Mouse (Mus musculus) 3T3-L1 (cell line): ENCODE measurements at regions not wholly inside any gene's neighbourhood (a gene's known extent, or its start where the extent isn't known, plus 50 kb on each side); places are given as distances from the start of the nearest gene placed in this dataset.

ENCODE experiments used
- DNase-seq: peaks from one replicate; pipeline ENCODE4 v3.0.0-alpha.2; 2015; ENCODE audit warnings: low read depth, low spot score

DNA sequence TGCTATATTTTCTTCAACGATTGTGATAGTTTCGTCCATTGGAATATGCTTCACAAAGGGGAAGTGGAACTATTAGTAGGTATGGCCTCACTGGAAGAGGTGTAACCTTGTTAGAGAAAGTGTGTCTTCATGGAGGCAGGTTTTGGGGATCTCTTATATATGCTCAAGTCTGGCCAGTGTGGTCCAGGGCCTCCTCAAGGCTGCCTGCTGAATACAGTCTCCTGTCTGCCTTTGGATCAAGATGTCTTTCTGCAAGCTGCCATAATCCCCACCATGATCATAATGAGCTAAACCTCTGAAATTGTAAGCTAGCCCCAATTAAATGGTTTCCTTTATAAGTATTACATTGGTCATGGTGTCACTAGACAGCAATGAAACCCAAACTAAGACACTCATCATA, 384.3 kb downstream of the Btbd3 start:
- DNase-seq: no peak

DNA sequence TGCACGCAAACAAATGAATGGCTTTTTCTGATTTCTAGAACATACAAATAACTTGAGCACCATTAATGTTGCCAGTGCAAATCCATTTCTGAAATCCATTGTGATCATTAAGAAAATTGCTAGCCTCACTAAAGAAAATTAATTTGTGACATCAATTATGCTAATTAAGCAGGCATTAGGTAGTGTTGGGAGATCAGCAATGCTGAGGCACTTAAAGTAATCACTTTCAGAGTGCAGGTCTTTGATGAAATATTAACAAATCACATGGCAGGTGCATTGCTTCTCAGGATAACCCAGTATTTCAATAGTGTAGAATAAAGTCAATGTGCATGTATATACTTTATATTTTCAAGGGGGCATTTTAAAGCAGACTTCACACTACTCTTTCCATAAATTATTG, 385.0 kb downstream of the Btbd3 start:
- DNase-seq: no peak

DNA sequence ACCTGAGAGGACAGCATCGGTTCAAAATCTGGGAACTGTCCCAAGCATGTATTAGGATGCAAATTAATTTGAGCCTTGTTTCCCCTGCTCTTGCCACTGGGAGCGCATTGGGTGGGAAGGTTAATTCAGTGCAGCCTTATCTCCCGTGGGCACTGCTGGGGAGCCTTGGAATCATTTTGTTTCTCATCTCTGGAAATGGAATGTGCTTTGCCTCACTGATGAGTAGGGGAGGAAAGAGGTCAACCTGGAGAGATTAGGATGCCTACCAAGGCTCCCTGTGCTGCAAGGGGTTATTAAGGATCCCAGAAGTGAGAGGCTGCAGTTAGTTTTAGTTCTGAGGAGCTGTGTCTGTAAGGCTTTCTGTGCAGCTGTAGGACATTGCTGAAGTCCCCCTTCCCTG, 392.3 kb downstream of the Btbd3 start:
- DNase-seq: no peak

DNA sequence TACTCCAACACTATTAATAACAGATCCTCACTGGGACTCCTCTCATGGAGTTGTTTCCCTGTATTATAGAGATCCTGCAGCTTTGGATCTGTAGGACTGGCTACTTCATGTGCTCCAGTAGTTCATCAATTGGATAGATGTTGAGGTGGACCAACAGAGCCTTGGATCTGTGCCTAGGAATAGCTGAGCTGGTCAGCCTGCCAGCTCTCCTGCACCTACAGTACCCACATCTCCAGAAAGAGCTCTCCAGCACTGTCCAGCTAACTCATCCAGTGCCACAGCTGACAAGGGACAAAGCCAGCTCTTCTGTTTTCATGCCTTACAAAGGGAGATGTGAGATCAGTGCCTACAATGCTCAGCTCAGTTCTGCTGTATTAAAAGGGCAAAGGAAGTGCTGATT, 403.0 kb downstream of the Btbd3 start:
- no peak for DNase-seq

DNA sequence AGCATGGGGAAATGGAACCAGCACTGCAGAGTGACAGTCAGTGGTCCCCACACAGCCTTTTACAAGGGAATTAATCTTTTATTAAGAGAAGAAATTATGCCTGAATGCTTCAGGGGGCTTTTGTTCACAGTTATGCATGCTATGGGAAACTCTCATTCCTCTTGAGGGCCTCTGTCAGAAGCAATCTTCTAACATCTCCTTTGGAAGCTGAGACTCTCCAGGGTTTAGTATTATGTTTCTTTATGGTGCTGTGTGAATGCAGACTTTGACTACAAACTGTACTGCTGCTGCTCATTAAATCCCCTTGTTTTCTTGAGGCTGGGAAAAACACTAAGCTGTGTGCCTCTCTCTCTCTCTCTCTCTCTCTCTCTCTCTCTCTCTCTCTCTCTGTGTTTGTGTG, 413.9 kb downstream of the Btbd3 start:
- DNase-seq: no peak

DNA sequence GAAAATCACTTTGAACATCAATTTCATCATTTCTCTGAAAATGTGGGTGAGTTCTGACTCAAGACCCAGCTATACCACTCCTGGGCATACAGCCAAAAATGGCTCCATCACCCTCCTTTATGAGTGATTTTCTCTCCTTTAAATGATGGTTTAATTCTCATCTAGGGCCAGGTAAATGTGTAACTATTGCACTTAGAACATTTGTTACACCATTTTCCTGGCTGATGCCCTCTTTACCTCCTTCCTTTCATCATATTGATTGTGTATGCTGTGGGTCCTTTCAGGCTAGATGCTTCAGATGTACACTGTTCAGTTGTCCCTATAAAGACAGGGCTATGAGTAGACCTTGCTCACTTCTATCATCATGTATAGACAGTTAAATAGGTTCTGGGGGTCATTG, 418.4 kb downstream of the Btbd3 start:
- no peak for DNase-seq

DNA sequence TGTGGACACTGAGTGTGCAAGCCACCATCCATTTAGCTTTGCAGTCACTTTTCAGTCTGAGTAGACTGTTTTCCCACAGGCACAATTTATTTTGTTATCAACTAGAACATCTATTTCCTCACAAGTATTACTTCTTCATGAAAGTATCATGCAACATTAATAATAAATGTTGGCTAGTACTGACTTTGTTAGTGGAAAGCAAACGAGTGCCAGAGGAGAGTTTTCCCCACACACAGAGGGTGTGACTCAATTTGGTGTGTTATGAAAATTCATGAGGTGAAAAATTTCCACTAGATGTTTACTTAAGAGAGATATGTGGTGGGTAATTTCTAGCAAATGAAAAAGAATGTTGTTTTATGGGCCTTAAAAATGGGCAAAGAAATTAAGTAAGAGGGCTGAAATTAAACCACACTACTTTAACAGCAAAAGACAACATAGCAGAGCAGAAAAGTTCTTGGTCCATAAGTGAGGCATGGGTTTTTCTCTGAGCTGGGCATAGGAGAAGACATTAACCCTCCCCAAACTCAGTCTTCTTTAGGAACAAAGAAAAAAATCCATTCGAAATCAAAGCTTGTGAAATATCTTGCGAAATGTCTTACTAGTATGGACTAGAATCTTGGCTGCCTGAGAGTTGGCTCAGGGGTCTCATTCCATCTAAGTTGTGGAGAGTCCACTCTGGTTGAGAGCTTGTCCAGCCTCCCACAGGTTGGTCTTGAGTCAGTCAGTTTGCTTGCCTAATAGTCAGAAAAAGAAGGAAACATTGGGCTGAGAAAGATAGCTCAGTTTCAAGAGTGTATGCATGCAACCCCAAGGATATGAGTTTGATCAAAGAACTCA, 419.1 kb downstream of the Btbd3 start:
- DNase-seq: no peak

DNA sequence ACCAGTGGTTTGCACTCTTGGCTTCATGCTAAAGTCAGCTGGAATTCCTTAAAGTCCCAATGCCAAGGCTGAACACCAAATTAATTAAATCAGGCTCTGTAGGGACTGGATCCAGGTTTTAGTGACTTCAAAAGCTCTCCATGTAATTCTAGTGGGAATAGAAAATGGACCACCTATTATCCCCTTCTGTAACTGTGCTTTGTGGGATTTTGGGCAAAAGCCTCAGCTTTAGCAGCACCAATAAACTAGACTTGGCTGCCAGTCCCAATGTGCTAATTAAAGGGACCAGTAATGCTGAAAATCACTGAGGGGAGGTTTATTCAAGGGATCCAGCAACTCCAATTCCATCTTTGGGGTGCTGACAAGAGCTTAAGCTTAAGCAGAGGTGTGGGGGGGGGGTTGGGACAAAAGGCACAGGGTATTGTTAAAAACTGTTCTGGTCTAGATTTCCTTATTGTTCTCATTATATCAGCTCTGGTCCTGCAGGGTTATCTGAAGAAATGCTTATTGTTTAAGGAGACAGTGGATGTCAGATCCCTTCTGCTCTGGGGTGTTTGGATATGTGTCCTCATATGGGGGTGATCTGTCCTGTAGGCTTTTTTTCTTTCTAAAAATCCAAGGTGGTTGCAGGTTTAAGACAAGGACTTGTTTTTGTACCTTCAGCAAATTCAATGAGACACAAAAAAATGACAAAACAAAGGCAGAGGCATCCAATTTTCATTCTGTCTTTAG, 431.9 kb downstream of the Btbd3 start:
- DNase-seq: no peak

DNA sequence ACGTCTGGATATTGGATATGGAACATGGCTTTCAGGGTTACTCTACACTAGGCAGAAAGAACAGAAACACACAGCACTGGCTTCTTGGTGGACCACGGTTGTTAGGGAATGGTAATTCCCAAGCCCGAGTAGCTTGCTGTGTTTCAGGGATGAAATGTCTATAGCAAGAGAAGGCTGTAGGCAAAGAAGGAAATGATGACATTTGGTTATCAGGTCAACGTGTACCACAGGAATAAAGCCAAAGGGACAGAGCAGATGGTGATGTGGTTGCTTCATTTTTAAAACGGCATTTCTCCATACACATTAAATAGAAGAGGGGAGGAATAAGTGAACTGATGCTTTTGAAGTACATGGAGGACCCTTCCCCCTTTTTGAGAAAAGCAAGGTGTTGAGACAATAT, 433.1 kb downstream of the Btbd3 start:
- no peak for DNase-seq

DNA sequence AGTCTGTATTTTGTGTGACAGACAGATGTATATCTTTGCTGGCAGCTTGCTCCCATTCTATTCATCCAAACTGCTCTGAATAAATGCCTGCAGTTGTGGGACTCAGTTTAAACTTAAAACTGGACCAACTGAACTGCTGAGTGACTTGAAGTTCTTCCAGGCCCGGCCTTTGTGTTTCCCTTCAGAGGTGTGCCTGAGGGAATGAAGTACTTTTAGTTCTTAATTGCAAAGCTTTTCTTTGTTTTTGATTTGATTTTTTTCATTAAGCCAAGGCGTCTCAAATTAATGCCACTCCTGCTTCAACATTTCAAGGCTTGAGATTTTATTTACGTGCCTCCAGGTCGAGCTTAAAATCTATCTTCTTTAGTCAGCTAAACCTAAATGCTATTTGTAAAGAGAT, 446.4 kb downstream of the Btbd3 start:
- no peak for DNase-seq

DNA sequence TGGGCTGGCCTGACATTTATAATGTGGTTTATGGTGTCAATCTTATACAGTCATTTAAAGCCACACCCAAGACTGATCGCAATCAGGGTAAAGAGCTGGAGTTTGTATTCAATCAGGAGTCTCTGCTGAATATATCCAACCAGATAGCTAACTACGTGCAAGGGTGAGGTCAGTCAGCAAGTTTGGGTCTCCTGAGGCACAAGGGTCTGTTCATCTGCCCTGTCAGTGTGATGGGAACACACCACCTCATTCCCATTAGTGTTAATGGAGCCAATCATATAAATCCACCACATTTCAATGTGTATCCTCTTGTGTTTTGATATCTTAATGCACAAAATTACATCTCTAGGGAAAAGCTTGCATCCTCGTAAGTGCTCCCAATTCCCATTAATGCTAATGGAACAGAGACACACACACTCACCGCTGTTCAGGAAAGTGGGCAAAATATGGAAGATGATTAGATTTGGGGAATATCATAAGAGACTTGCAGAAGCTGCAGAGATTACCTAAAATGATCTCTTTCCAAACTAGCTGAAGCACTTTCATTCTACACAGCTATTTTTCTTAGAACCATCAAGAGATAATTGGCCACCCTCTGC, 447.7 kb downstream of the Btbd3 start:
- DNase-seq: no peak

DNA sequence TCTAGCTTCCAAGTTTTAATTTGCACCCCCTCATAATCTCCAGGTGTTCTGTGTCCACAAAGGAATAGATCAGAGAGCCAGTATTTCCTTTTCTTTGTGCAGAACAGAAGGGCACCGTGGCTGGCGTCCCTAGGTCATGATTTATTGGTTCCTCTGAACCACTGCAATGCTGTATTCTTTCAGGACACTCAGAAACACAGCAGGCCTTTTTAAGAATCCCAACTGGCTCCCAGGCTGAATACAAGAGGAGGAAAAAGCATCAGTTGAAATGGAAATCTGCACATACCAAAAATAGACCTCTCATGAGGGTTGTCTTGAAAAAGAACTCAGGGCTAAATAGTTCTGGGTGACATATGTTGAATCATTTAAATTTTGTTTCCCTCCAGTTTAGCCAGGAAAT, 452.4 kb downstream of the Btbd3 start:
- no peak for DNase-seq

DNA sequence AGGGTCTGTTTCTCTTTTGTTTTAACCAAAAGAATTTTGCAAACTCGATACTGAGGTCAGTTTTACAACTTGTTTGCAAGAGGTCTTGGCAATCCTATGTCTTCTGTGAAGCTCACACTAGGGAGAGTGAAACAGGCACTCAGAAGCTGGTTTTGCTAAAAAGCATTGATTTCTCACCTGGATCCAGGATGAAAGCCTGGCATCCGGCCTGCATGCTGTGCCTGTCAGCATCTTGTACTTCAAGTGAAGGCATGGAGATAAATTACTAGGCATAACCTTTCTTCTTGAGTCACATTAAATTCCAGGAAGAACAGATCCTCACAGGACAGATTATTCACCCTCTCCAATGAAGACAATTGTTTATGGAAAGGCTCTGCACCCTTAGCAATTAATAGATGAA, 477.5 kb downstream of the Btbd3 start:
- no peak for DNase-seq

DNA sequence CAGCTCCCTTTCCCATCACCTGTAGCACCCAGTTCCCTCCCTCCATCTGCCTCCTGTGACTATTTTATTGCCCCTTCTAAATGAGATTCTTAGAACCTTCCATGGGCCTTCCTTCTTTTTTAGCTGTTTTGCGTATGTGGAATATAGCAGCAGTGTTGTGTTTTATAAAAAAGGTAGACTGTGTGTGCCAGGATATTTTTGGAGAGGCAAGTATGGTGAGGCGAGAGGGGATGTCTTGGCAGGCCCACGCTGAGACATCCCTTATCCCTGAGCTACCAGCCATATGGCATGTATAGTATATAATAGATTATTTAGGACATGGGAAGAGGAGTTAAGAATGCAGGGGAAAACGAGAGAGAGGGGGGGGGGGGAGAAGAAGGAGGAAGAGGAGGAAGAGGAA, 488.4 kb downstream of the Btbd3 start:
- no peak for DNase-seq

DNA sequence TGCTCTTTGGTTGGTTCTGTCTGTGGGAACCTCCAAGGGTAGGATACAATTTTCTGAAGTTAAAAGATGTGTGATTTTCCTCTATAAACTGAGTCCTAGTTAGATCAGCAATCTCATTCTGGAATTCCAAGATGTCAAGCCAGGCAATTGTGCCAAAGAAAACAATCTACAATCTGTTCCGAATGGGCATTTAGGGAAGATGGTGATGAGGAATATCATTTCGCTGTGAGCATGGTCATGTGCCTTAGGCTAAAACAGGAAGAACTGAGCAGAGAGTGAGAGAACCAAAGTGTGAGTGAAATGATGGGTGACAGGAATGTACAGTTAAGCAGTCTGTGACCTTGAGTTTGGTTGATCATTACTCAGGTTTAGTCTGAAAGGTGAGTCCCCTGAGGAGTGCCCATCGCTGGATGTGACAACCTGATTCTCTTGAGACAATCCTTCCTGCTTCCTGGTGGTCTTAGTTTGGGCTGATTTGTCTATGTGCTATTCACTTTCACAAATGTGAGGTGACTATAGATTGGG, 504.1 kb downstream of the Btbd3 start:
- no peak for DNase-seq

DNA sequence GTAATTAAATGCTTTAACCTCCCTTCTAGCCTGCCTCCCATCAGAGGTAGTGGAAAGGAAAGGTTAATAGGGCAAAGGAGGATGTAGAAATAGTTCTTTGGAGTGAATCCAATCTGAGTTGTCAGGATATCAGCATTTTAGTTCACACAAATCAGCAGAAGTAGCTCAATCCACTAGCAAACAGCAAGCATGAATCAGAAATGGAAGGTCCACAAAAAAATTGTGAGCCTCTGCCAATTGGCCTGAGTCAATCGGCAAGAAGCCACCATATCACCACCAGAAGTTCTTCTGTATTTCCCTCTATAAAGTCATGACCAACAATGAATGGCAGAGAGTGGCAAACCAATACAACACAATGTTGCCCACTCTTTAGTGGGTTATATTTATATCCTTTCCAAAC, 505.0 kb downstream of the Btbd3 start:
- DNase-seq: no peak

DNA sequence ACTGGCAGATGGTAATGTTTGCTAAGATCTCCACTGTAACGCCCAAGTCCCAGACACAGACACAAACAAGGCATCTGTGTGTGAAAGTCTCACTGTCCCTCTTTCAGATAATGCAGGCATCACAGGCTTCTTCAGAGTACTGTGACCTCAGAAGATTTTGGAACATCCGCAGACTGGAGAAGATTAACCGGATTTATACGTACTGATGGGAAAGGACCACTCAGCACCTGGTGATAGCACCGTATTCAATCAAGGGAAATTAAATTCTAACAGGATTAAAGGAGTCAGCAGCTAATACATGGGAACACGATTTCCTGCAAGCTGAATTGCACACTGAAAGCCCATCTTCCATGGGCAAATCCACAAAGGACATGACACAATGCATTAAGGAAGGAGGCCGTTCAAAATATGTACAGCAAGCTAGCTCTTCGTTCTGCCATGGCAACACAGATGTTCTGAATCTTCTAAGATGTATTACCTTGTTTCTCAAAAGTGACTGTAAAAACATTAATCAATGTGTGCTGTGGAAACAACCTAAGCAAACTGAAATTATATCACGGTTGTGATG, 510.0 kb downstream of the Btbd3 start:
- no peak for DNase-seq

DNA sequence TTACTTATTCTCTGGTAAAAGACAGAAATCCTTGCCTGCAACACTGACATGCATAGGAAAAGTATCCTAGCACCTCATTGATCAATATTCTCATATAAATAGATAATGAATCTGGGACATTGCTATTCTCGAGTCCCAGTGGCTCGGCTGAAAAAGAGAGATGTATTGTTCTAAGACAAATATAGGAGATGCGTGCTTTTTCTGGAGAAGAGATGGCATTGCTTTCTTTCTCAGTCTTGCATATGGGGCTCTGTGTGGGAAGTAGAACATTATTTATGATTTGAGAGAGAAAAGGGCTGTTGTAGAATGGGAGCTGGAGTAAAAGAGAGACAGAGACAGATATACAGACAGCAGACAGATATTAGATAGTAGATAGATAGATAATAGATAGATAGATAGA, 527.4 kb downstream of the Btbd3 start:
- DNase-seq: no peak

DNA sequence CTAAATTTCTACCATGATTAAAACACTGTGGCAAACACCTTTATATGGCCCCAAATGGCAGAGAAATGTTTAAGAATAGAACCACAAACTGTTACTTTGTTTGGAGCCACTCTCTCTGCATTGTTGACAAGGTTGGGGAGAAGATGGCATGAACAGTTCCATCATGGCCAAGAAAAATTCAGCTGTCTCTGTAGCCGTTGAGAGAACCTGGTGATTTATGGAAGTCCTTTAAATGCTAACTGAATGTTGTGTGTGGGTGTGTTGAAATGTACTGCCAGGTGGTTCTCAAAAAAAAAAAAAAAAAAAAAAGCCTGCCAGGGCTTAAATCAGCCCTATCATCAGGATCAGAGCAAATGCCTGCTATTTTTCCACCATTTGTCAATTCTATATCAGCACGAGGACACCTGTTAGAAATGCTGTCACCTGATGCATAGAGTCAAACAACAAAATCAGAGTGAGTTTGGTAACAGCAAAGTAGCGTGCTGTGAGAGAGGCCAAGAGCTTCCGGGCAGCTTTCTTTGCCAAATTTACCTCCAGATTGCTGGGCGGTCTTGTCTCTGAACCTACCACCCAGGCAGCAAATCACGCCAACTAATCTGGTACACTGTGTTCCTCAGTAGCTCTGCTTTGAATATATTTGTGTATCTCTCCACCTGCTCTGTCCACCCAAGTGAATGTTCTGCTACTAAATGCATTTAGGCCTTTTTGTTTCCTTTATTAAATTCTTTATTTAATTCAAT, 536.5 kb downstream of the Btbd3 start:
- DNase-seq: no peak

DNA sequence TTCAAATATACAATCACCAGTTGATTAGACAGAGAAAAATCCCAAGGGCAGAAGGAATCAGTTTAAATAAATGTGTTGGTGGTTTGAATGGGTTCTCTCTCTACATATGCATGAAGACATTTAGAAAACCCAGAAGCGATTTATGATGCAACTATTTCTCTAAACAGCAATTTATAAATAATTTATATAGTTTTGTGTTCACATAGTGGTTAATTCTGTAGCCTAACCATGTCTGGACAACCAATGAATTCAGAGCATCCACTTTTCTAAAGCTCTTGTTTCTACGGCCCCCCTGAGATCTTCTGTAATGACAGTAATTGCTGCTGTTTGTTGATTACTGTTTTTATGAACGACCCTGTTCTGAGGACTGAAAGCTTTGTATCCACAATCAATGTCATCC, 549.8 kb downstream of the Btbd3 start:
- DNase-seq: no peak

DNA sequence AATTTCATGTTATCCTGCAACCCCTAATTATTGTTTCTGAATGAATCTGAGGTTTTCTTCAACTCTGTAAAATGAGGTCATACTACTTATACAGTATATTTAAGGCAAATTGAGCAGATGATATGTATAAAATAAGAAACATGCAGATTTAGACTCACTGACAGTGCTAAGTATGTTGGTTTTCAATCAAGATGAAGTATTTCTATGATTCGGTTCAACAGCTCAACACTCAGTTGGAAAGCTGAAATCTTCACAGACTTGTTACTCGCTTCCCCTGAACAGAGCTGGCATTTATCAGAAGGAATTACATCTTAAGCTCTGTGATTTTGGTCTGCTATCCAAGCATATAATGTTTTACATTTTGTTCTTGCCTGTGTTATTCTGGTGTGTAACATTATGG, 553.4 kb downstream of the Btbd3 start:
- DNase-seq: no peak

DNA sequence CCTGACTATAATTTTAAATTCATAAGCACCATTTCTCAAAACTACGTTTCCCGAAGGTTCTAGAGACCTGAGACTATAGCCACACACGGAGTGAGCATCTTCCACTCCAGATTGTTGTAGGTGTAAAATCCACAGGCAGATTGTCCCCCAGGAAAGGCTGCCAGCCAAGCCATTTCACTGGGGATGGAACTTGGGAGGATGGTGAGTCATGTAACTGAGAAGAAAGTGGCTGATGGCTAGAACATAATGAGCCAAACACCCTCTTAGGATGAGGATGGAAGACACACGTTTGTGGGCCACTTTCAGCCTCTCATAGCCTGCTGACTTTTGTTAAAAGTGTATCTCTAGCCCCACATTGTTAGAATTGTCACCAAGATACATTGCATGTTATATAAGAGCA, 564.1 kb downstream of the Btbd3 start:
- no peak for DNase-seq
